Mouse (Mus musculus) hindbrain, embryonic 14.5 days (tissue): Measurements from ENCODE around the gene Sumo3. TPM values are rescaled to one million over a fixed set of nuclear protein-coding genes. Genes with fewer than 3 reads are reported as not detected.

ENCODE experiments used
- ATAC-seq: fragments of 200-750 bp; cut with Nextera tagmentation; 2 replicates; pipeline ENCODE4 v1.8.0; 2017; ENCODE audit warnings: moderate number of reproducible peaks, mild to moderate bottlenecking, moderate TSS enrichment, moderate library complexity; ENCODE audit not compliant: low FRiP score
- DNase-seq: peaks from one replicate; pipeline ENCODE4 v3.0.0-alpha.2; 2015; ENCODE audit warnings: low spot score
- H3K27ac ChIP-seq: fragments of 300-500 bp; sonication (generic); 2 replicates; pipeline ENCODE4 v1.5.1; 2014; ENCODE audit warnings: mild to moderate bottlenecking, moderate library complexity
- H3K27me3 ChIP-seq: fragments of 300-500 bp; sonication (generic); 2 replicates; pipeline ENCODE4 v1.6.1; 2014; ENCODE audit warnings: mild to moderate bottlenecking, low read length, mixed read lengths; ENCODE audit not compliant: control insufficient read depth, insufficient read depth
- H3K36me3 ChIP-seq: fragments of 300-500 bp; sonication (generic); replicated peaks from 2 replicates; pipeline ENCODE4 v1.6.1; 2014; ENCODE audit not compliant: control insufficient read depth, insufficient read depth
- H3K4me1 ChIP-seq: fragments of 300-500 bp; sonication (generic); replicated peaks from 2 replicates; pipeline ENCODE4 v1.6.1; 2014; ENCODE audit warnings: antibody characterized with exemption, low read length, mixed read lengths; ENCODE audit not compliant: control insufficient read depth, insufficient read depth
- H3K4me2 ChIP-seq: fragments of 300-500 bp; sonication (generic); replicated peaks from 2 replicates; pipeline ENCODE4 v1.6.1; 2014; ENCODE audit warnings: mild to moderate bottlenecking, moderate library complexity
- H3K4me3 ChIP-seq: fragments of 300-500 bp; sonication (generic); replicated peaks from 2 replicates; pipeline ENCODE4 v1.5.1; 2014; ENCODE audit warnings: mild to moderate bottlenecking, low read length
- H3K9ac ChIP-seq: fragments of 300-500 bp; sonication (generic); 2 replicates; pipeline ENCODE4 v1.6.1; 2014
- H3K9me3 ChIP-seq: fragments of 300-500 bp; sonication (generic); 2 replicates; pipeline ENCODE4 v1.6.1; 2016; ENCODE audit warnings: low read length; ENCODE audit not compliant: control insufficient read depth
- WGBS: fragments of 180-500 bp; shearing (Covaris S2); extraction: QIAGEN DNeasy Blood & Tissue Kit; methylation state at CpG from one replicate; pipeline ENCODE4 v1.1.7; 2014; 5-methylcytosine and 5-hydroxymethylcytosine counted together
- microRNA counts: library from miRNA; unstranded; fragments of <30 nt; microRNA quantifications from one replicate; lab custom pipeline; 2016
- microRNA-seq: library from miRNA; unstranded; fragments of <30 nt; microRNA quantifications from one replicate; pipeline ENCODE4, GENCODE M21; 2016
- polyA plus RNA-seq: library from polyadenylated mRNA; unstranded; fragments of >200 nt; fragmentation: Nextera tagmentation; extraction: Ambion mirVana; gene quantifications from 2 replicates; pipeline ENCODE4 v1.2.1, GENCODE M21; 2014

The Sumo3 gene
- polyA plus RNA-seq, 1 experiment from 2014 or later, result 235 TPM

- H3K9ac ChIP-seq, result no peak overlapping the region
- no peak overlapping the region for H3K4me2 ChIP-seq
- no peaks in the 10 kb centered on the region for H3K9me3 ChIP-seq
- WGBS, result 74% methylated on average over 1 of the region's 1 CpGs
- H3K27me3 ChIP-seq, result no peaks in the 10 kb centered on the region
- H3K4me1 ChIP-seq, result no peaks in the 10 kb centered on the region
- no peak overlapping the region for H3K4me3 ChIP-seq
- DNase-seq (no peak), ATAC-seq (no peak)
- peaks cover 43% of the 10 kb centered on the region for H3K36me3 ChIP-seq
- no peak overlapping the region for H3K27ac ChIP-seq
Observed at GRCm38 (mm10) chr10:77647461-77647860, 41.6 kb downstream of the Sumo3 start.

GRCm38 (mm10) chr10:77647901-77648300 is 42.0 kb downstream of the Sumo3 start:
- no peak overlapping the region for H3K27ac ChIP-seq
- no peaks in the 10 kb centered on the region for H3K4me1 ChIP-seq
- ATAC-seq, result no peak
- H3K36me3 ChIP-seq, result peaks cover 38% of the 10 kb centered on the region
- WGBS, result 82% methylated on average over 8 of the region's 8 CpGs
- no peak overlapping the region for H3K4me3 ChIP-seq
- no peak overlapping the region for H3K4me2 ChIP-seq
- no peak for DNase-seq
- no peaks in the 10 kb centered on the region for H3K27me3 ChIP-seq
- no peak overlapping the region for H3K9ac ChIP-seq
- H3K9me3 ChIP-seq, result no peaks in the 10 kb centered on the region

GRCm38 (mm10) chr10:77652046-77652445 is 46.1 kb downstream of the Sumo3 start:
- WGBS, result 90% methylated on average over 9 of the region's 9 CpGs
- Histone ChIP-seq H3K9me3 (no peaks in the 10 kb centered on the region), H3K27me3 (no peaks in the 10 kb centered on the region), H3K27ac (no peak overlapping the region), H3K9ac (no peak overlapping the region), H3K4me3 (no peak overlapping the region), H3K4me2 (no peak overlapping the region), H3K4me1 (no peaks in the 10 kb centered on the region), H3K36me3 (no peaks in the 10 kb centered on the region)
- ATAC-seq, result no peak
- no peak for DNase-seq

- H3K9me3 ChIP-seq, result 0 out of 2 replicates have a peak, but pooled peaks cover 3% of the 10 kb centered on the region
- H3K4me2 ChIP-seq, result no peak overlapping the region
- no peaks in the 10 kb centered on the region for H3K27me3 ChIP-seq
- no peak overlapping the region for H3K4me3 ChIP-seq
- H3K27ac ChIP-seq, result no peak overlapping the region
- H3K36me3 ChIP-seq, result no peaks in the 10 kb centered on the region
- ATAC-seq (0 out of 2 replicates have a peak, but pooled peaks have one; percentile 14), DNase-seq (no peak)
- no peak overlapping the region for H3K9ac ChIP-seq
- no peaks in the 10 kb centered on the region for H3K4me1 ChIP-seq
- 68% methylated on average over 15 of the region's 15 CpGs for WGBS
Observed at GRCm38 (mm10) chr10:77658286-77658994, 52.5 kb downstream of the Sumo3 start.

GRCm38 (mm10) chr10:77663949-77664665 is 58.2 kb downstream of the Sumo3 start:
- Histone ChIP-seq H3K4me2 (no peak overlapping the region), H3K9me3 (0 out of 2 replicates have a peak, but pooled peaks cover 3% of the 10 kb centered on the region), H3K4me3 (no peak overlapping the region), H3K4me1 (no peaks in the 10 kb centered on the region), H3K27me3 (no peaks in the 10 kb centered on the region), H3K36me3 (no peaks in the 10 kb centered on the region), H3K9ac (no peak overlapping the region), H3K27ac (no peak overlapping the region)
- ATAC-seq, result no peak
- WGBS, result 59% methylated on average over 43 of the region's 43 CpGs
- no peak for DNase-seq

GRCm38 (mm10) chr10:77666342-77666741 is 60.4 kb downstream of the Sumo3 start:
- H3K4me1 ChIP-seq, result no peaks in the 10 kb centered on the region
- H3K36me3 ChIP-seq, result no peaks in the 10 kb centered on the region
- H3K27ac ChIP-seq, result no peak overlapping the region
- no peak for DNase-seq
- no peaks in the 10 kb centered on the region for H3K27me3 ChIP-seq
- no peak overlapping the region for H3K9ac ChIP-seq
- H3K9me3 ChIP-seq, result no peaks in the 10 kb centered on the region
- no peak overlapping the region for H3K4me2 ChIP-seq
- no peak for ATAC-seq
- WGBS, result 76% methylated on average over 8 of the region's 8 CpGs
- no peak overlapping the region for H3K4me3 ChIP-seq

GRCm38 (mm10) chr10:77667402-77667801 is 61.5 kb downstream of the Sumo3 start:
- no peak for DNase-seq
- Histone ChIP-seq H3K4me1 (no peaks in the 10 kb centered on the region), H3K36me3 (no peaks in the 10 kb centered on the region), H3K9me3 (no peaks in the 10 kb centered on the region), H3K9ac (no peak overlapping the region), H3K4me2 (no peak overlapping the region), H3K27me3 (no peaks in the 10 kb centered on the region), H3K4me3 (no peak overlapping the region), H3K27ac (no peak overlapping the region)
- ATAC-seq, result no peak
- 87% methylated on average over 4 of the region's 4 CpGs for WGBS

MicroRNAs encoded within 50 kb of the gene (microRNA counts, 519-probe panel; counts per million panel counts)
- not detected for microRNA mmu-miR-1930 (lab: Ali Mortazavi, UCI)

Small RNA genes within 50 kb of the gene (microRNA-seq; reads per million reads assigned to microRNA genes)
- 19.2 reads per million, percentile 35 among the genes with 10 or more reads in this experiment for gene Mir1930

Other genes starting within 250 kb of the Sumo3 start
- 20.6 and 20.7 TPM in 2 replicates for gene Adarb1, start 187.8 kb upstream of the Sumo3 start, polyA plus RNA-seq
- 37.7 and 41.0 TPM in 2 replicates for gene Fam207a, start 90.3 kb upstream of the Sumo3 start, polyA plus RNA-seq
- gene Itgb2, start 75.8 kb upstream of the Sumo3 start, polyA plus RNA-seq, result 0.99 and 1.1 TPM in 2 replicates
- gene Pttg1ip, start 24.4 kb upstream of the Sumo3 start, polyA plus RNA-seq, result 79.9 and 80.2 TPM in 2 replicates
- 3.8 and 5.1 TPM in 2 replicates for gene Gm49325, start 100 bp downstream of the Sumo3 start, polyA plus RNA-seq
- 54.1 and 54.7 TPM in 2 replicates for gene Ube2g2, start 16.2 kb downstream of the Sumo3 start, polyA plus RNA-seq
- 0.94 and 1.2 TPM in 2 replicates for gene Tspear, start 80.5 kb downstream of the Sumo3 start, polyA plus RNA-seq
- gene Gm19402, start 84.7 kb downstream of the Sumo3 start, polyA plus RNA-seq, result not detected in 2 replicates
- gene Gm9508, start 91.1 kb downstream of the Sumo3 start, polyA plus RNA-seq, result not detected in 2 replicates
- not detected in 2 replicates for gene Gm10272, start 100.5 kb downstream of the Sumo3 start, polyA plus RNA-seq
- gene Gm10024, start 105.4 kb downstream of the Sumo3 start, polyA plus RNA-seq, result not detected in 2 replicates
- gene Gm10142, start 109.7 kb downstream of the Sumo3 start, polyA plus RNA-seq, result not detected in 2 replicates
- not detected in 2 replicates for gene Krtap12-1, start 114.5 kb downstream of the Sumo3 start, polyA plus RNA-seq
- not detected in 2 replicates for gene Gm10100, start 120.4 kb downstream of the Sumo3 start, polyA plus RNA-seq
- gene Gm18596, start 136.5 kb downstream of the Sumo3 start, polyA plus RNA-seq, result not detected in 2 replicates
- not detected in 2 replicates for gene Gm9736, start 145.3 kb downstream of the Sumo3 start, polyA plus RNA-seq
- not detected in 2 replicates for gene Gm3233, start 153.6 kb downstream of the Sumo3 start, polyA plus RNA-seq
- gene Gm3238, start 165.2 kb downstream of the Sumo3 start, polyA plus RNA-seq, result not detected in 2 replicates
- not detected in 2 replicates for gene Gm7138, start 170.8 kb downstream of the Sumo3 start, polyA plus RNA-seq
- not detected in 2 replicates for gene Gm3250, start 176.4 kb downstream of the Sumo3 start, polyA plus RNA-seq
- gene Gm7137, start 182.1 kb downstream of the Sumo3 start, polyA plus RNA-seq, result not detected in 2 replicates
- not detected in 2 replicates for gene Gm9639, start 189.0 kb downstream of the Sumo3 start, polyA plus RNA-seq
- not detected in 2 replicates for gene Gm19668, start 193.0 kb downstream of the Sumo3 start, polyA plus RNA-seq
- not detected in 2 replicates for gene Gm9507, start 205.7 kb downstream of the Sumo3 start, polyA plus RNA-seq
- not detected in 2 replicates for gene Gm2696, start 208.6 kb downstream of the Sumo3 start, polyA plus RNA-seq
- gene Krtap10-4, start 221.0 kb downstream of the Sumo3 start, polyA plus RNA-seq, result not detected in 2 replicates
- gene Krtap10-10, start 229.8 kb downstream of the Sumo3 start, polyA plus RNA-seq, result not detected in 2 replicates
- not detected in 2 replicates for gene Gm36176, start 240.7 kb downstream of the Sumo3 start, polyA plus RNA-seq
- gene Gm10318, start 246.8 kb downstream of the Sumo3 start, polyA plus RNA-seq, result not detected in 2 replicates